Mouse (Mus musculus) neural tube, embryonic 11.5 days (tissue): ENCODE data around the gene Sema7a. TPM values are rescaled to one million over a fixed set of nuclear protein-coding genes. Genes with fewer than 3 reads are reported as not detected.

Experiments used
- ATAC-seq: fragments of 200-750 bp; cut with Nextera tagmentation; 2 replicates; pipeline ENCODE4 v1.8.0; 2017; ENCODE audit warnings: moderate number of reproducible peaks, mild to moderate bottlenecking, moderate TSS enrichment, moderate library complexity; ENCODE audit not compliant: insufficient read depth, low FRiP score, low TSS enrichment
- DNase-seq: peaks from one replicate; pipeline ENCODE4 v3.0.0-alpha.2; 2015; ENCODE audit warnings: low spot score
- H3K27ac ChIP-seq: fragments of 300-500 bp; sonication (generic); 2 replicates; pipeline ENCODE4 v1.5.1; 2014; ENCODE audit warnings: low read depth, mild to moderate bottlenecking, low read length
- H3K27me3 ChIP-seq: fragments of 300-500 bp; sonication (generic); 2 replicates; pipeline ENCODE4 v1.6.1; 2014; ENCODE audit warnings: mild to moderate bottlenecking, low read length, mixed read lengths; ENCODE audit not compliant: control insufficient read depth, insufficient read depth
- H3K36me3 ChIP-seq: fragments of 300-500 bp; sonication (generic); 2 replicates; pipeline ENCODE4 v1.6.1; 2014; ENCODE audit warnings: mild to moderate bottlenecking, low read length, moderate library complexity, mixed read lengths; ENCODE audit not compliant: control insufficient read depth, insufficient read depth
- H3K4me1 ChIP-seq: fragments of 300-500 bp; sonication (generic); 2 replicates; pipeline ENCODE4 v1.6.1; 2014; ENCODE audit warnings: low read length, mixed read lengths; ENCODE audit not compliant: control insufficient read depth, insufficient read depth
- H3K4me2 ChIP-seq: fragments of 300-500 bp; sonication (generic); 2 replicates; pipeline ENCODE4 v1.6.1; 2014; ENCODE audit warnings: low read depth, mild to moderate bottlenecking, moderate library complexity
- H3K4me3 ChIP-seq: fragments of 300-500 bp; sonication (generic); 2 replicates; pipeline ENCODE4 v1.5.1; 2014; ENCODE audit warnings: low read depth, low read length
- H3K9ac ChIP-seq: fragments of 300-500 bp; sonication (generic); 2 replicates; pipeline ENCODE4 v1.6.1; 2014; ENCODE audit warnings: mild to moderate bottlenecking, low read length
- H3K9me3 ChIP-seq: fragments of 300-500 bp; sonication (generic); 2 replicates; pipeline ENCODE4 v1.6.1; 2016; ENCODE audit warnings: low read length; ENCODE audit not compliant: control insufficient read depth
- WGBS: fragments of 180-500 bp; shearing (Covaris S2); extraction: QIAGEN DNeasy Blood & Tissue Kit; methylation state at CpG from one replicate; pipeline ENCODE4 v1.1.7; 2014; 5-methylcytosine and 5-hydroxymethylcytosine counted together
- polyA plus RNA-seq: library from polyadenylated mRNA; unstranded; fragments of >200 nt; fragmentation: Nextera tagmentation; extraction: Ambion mirVana; gene quantifications from 2 replicates; pipeline ENCODE4 v1.2.1, GENCODE M21; 2014

Gene Sema7a
- polyA plus RNA-seq, 1 experiment from 2014 or later: 2.0 TPM

- WGBS: 29% methylated on average over 5 of the region's 5 CpGs
- Histone ChIP-seq H3K9ac (no peak overlapping the region), H3K27me3 (peaks cover 21% of the 10 kb centered on the region), H3K27ac (no peak overlapping the region), H3K36me3 (no peaks in the 10 kb centered on the region), H3K9me3 (no peaks in the 10 kb centered on the region), H3K4me3 (no peak overlapping the region), H3K4me2 (no peak overlapping the region), H3K4me1 (peaks cover 6% of the 10 kb centered on the region)
- DNase-seq (peak; percentile 74), ATAC-seq (no peak)
Measured at GRCm38 (mm10) chr9:57944572-57944971, 4.7 kb downstream of the Sema7a start.

- Histone ChIP-seq H3K36me3 (no peaks in the 10 kb centered on the region), H3K9me3 (no peaks in the 10 kb centered on the region), H3K27me3 (peaks cover 15% of the 10 kb centered on the region), H3K9ac (no peak overlapping the region), H3K27ac (no peak overlapping the region), H3K4me2 (no peak overlapping the region), H3K4me1 (peaks cover under 1% of the 10 kb centered on the region; the same call in 1 of the 2 replicates), H3K4me3 (no peak overlapping the region)
- 78% methylated on average over 8 of the region's 8 CpGs for WGBS
- no peak for DNase-seq
- no peak for ATAC-seq
Measured at GRCm38 (mm10) chr9:57945771-57946616, 6.1 kb downstream of the Sema7a start.

- Histone ChIP-seq H3K36me3 (no peaks in the 10 kb centered on the region), H3K9ac (no peak overlapping the region), H3K4me2 (no peak overlapping the region), H3K4me1 (no peaks in the 10 kb centered on the region), H3K27ac (no peak overlapping the region), H3K9me3 (no peaks in the 10 kb centered on the region), H3K4me3 (no peak overlapping the region), H3K27me3 (peaks cover 1% of the 10 kb centered on the region; the same call in 1 of the 2 replicates)
- ATAC-seq (no peak), DNase-seq (no peak)
- 59% methylated on average over 7 of the region's 7 CpGs for WGBS
Measured at GRCm38 (mm10) chr9:57947381-57948030, 7.6 kb downstream of the Sema7a start.

- ATAC-seq (no peak), DNase-seq (no peak)
- no peak overlapping the region for H3K4me2 ChIP-seq
- H3K27me3 ChIP-seq: no peaks in the 10 kb centered on the region
- H3K4me3 ChIP-seq: no peak overlapping the region
- no peak overlapping the region for H3K9ac ChIP-seq
- no peaks in the 10 kb centered on the region for H3K36me3 ChIP-seq
- H3K4me1 ChIP-seq: no peaks in the 10 kb centered on the region
- no peak overlapping the region for H3K27ac ChIP-seq
- no peaks in the 10 kb centered on the region for H3K9me3 ChIP-seq
- 88% methylated on average over 7 of the region's 7 CpGs for WGBS
Measured at GRCm38 (mm10) chr9:57948333-57948931, 8.5 kb downstream of the Sema7a start.

- Histone ChIP-seq H3K27me3 (no peaks in the 10 kb centered on the region), H3K9ac (no peak overlapping the region), H3K4me1 (no peaks in the 10 kb centered on the region)
Measured at GRCm38 (mm10) chr9:57949102-57949704, 9.3 kb downstream of the Sema7a start.

GRCm38 (mm10) chr9:57949879-57950278 lies 10.0 kb downstream of the Sema7a start:
- no peak overlapping the region for H3K4me3 ChIP-seq
- no peaks in the 10 kb centered on the region for H3K27me3 ChIP-seq
- H3K36me3 ChIP-seq: no peaks in the 10 kb centered on the region
- no peak overlapping the region for H3K9ac ChIP-seq
- H3K27ac ChIP-seq: no peak overlapping the region
- H3K9me3 ChIP-seq: no peaks in the 10 kb centered on the region
- 51% methylated on average over 8 of the region's 8 CpGs for WGBS
- H3K4me1 ChIP-seq: no peaks in the 10 kb centered on the region
- no peak overlapping the region for H3K4me2 ChIP-seq
- ATAC-seq (no peak), DNase-seq (no peak)

More at GRCm38 (mm10) chr9:57949102-57949704, 9.3 kb downstream of the Sema7a start:
- Histone ChIP-seq H3K4me2 (no peak overlapping the region), H3K9me3 (no peaks in the 10 kb centered on the region), H3K27ac (no peak overlapping the region), H3K36me3 (no peaks in the 10 kb centered on the region), H3K4me3 (no peak overlapping the region)
- 85% methylated on average over 8 of the region's 8 CpGs for WGBS
- ATAC-seq (no peak), DNase-seq (no peak)

GRCm38 (mm10) chr9:57950519-57950918 lies 10.6 kb downstream of the Sema7a start:
- no peak overlapping the region for H3K9ac ChIP-seq
- H3K27me3 ChIP-seq: no peaks in the 10 kb centered on the region
- H3K4me2 ChIP-seq: no peak overlapping the region
- DNase-seq: no peak
- no peak for ATAC-seq
- no peaks in the 10 kb centered on the region for H3K9me3 ChIP-seq
- H3K4me3 ChIP-seq: no peak overlapping the region
- no peaks in the 10 kb centered on the region for H3K4me1 ChIP-seq
- H3K36me3 ChIP-seq: no peaks in the 10 kb centered on the region
- H3K27ac ChIP-seq: no peak overlapping the region
- 47% methylated on average over 9 of the region's 9 CpGs for WGBS

- H3K4me1 ChIP-seq: no peaks in the 10 kb centered on the region
- no peaks in the 10 kb centered on the region for H3K36me3 ChIP-seq
- 76% methylated on average over 6 of the region's 6 CpGs for WGBS
- ATAC-seq: no peak
- no peaks in the 10 kb centered on the region for H3K9me3 ChIP-seq
- H3K27ac ChIP-seq: no peak overlapping the region
- H3K9ac ChIP-seq: no peak overlapping the region
- H3K4me3 ChIP-seq: no peak overlapping the region
- no peaks in the 10 kb centered on the region for H3K27me3 ChIP-seq
- DNase-seq: no peak
- H3K4me2 ChIP-seq: no peak overlapping the region
Measured at GRCm38 (mm10) chr9:57951993-57952392, 12.1 kb downstream of the Sema7a start.
